Mouse (Mus musculus): ENCODE results near the gene Cnnm4.

The Cnnm4 gene

GRCm38 (mm10) chr1:36461829-36462228 lies 9.6 kb upstream of the Cnnm4 start:
- ChIA-PET POLR2A (interaction anchor here in 1 of 4 experiments (1.0 kb wide), 1 partner anchor 18 kb away, joined by 3 read pairs; no protein-coding TSS in a partner anchor), CTCF (no interaction called here)

- ChIA-PET CTCF (no interaction called here), POLR2A (no interaction called here)
These were observed 5.7 kb upstream of the Cnnm4 start for GRCm38 (mm10) chr1:36465641-36466160.

- CTCF ChIA-PET: interaction anchor here in 1 of 4 experiments (0.9 to 1.5 kb wide), 3 partner anchors 25 to 44 kb away, joined by 3 to 7 read pairs (median 4); no protein-coding TSS in a partner anchor
These were observed 4.0 kb upstream of the Cnnm4 start for GRCm38 (mm10) chr1:36467446-36467845.

DNA sequence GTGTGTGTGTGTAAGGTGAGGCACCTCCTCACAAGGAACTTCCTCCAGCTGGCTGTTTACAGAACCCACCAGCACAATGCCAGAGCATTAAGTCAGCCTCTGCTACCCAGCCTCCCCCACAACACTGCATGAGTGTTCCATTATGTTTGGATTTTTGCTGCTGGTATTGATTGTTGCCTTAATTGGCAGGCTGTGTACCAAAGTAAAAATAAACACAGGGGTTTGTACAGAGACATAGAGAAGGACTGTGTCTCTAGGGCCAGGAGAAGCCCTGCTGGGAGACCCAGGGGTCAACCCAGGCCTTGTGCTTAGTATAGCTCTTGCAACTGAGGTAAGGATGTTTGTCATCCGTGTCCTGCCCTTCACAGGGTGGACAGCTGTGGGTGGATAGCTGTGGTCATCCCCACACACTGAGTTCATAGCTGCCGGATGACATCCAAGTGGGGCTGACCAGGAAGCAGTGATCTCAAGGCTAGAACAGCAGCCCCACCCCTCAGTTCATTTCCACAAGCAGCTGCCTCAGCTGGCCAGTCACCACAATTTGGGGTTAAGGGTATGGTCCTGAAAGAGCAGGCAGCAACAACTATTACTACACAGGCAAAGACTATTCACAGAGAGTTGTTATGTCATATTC lies 1.5 kb upstream of the Cnnm4 start:
- CTCF ChIA-PET: interaction anchor here in 1 of 4 experiments (0.6 to 1.0 kb wide), 2 partner anchors 32 to 41 kb away, joined by 3 to 4 read pairs; no protein-coding TSS in a partner anchor
- POLR2A ChIA-PET: interaction anchor here in 1 of 4 experiments (0.6 kb wide), 1 partner anchor 588 kb away, joined by 3 read pairs; no protein-coding TSS in a partner anchor

More at GRCm38 (mm10) chr1:36467446-36467845, 4.0 kb upstream of the Cnnm4 start:
- POLR2A ChIA-PET: interaction anchor here in 3 of 4 experiments (0.6 to 1.6 kb wide), 7 partner anchors 9 to 1208 kb away, joined by 3 to 5 read pairs (median 4); partner anchors contain the start of genes Kansl3 (in 1 of the 3) and Lman2l (in 1 of the 3)

DNA sequence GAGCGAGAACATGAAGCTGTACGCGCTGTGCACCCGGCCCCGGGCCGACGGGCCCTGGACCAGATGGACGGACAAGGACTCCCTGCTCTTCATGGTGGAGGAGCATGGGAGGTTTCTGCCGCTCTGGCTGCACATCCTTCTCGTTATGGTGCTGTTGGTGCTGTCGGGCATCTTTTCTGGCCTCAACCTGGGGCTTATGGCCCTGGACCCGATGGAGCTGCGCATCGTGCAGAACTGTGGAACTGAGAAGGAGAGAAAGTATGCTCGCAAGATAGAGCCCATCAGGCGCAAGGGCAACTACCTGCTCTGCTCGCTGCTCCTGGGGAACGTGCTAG lies 653 bp downstream of the Cnnm4 start:
- ChIA-PET POLR2A (interaction anchor here (0.5 to 1.3 kb wide), 13 partner anchors 9 to 212 kb away, joined by 3 to 6 read pairs (median 3); partner anchors contain the start of genes Arid5a (in 2 of the 4) and Lman2l (in 1 of the 4)), CTCF (interaction anchor here in 3 of 4 experiments (0.5 to 1.4 kb wide), 11 partner anchors 20 to 212 kb away, joined by 3 to 10 read pairs (median 3); partner anchors contain the start of gene Ankrd39 (in 3 of the 3))

- ChIA-PET POLR2A (interaction anchor here in 2 of 4 experiments (1.2 to 2.2 kb wide), 5 partner anchors 11 to 167 kb away, joined by 3 to 6 read pairs (median 4); partner anchors contain the start of gene Arid5a (in 1 of the 2)), CTCF (interaction anchor here in 3 of 4 experiments (0.6 to 1.5 kb wide), 4 partner anchors 23 to 374 kb away, joined by 3 to 4 read pairs (median 4); no protein-coding TSS in a partner anchor)
These were observed 1.9 kb downstream of the Cnnm4 start for GRCm38 (mm10) chr1:36473211-36473780.

- POLR2A ChIA-PET: interaction anchor here in 3 of 4 experiments (0.6 to 2.2 kb wide), 4 partner anchors 10 to 225 kb away, joined by 3 to 5 read pairs (median 4); no protein-coding TSS in a partner anchor
These were observed 3.2 kb downstream of the Cnnm4 start for GRCm38 (mm10) chr1:36474646-36475045.

DNA sequence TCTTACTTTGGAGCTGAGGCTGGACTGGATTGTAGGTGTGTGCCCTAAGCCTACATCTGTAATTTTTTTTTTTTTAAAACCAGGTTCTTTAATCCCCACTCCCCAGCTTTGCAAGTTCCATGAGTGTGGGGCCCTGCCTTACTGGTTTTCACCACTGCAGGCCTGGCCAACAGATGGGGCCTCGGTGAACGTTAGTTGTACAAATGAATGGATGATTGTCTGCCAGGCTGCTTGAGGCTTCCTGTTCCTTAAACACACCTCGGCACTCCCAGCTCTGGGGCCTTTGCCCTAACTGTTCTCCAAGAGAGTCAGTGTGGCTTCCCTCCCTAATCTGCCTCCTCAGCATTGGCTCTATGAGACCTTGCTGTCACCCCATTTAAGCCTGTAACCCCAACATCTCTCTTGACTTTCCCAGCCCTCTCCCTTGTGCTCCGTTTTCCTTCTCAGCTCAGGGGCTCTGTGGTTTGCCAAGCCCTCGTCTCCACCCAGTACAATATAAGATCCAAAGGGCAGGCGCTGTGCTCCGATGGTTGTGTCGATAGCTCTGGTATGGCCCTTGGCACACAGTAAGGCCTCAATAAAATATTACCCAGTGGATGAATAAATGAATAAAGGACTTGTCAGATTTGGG lies 4.2 kb downstream of the Cnnm4 start:
- ChIA-PET CTCF (interaction anchor here in 3 of 4 experiments (0.7 to 2.3 kb wide), 4 partner anchors 10 to 26 kb away, joined by 3 to 8 read pairs (median 5); no protein-coding TSS in a partner anchor), POLR2A (interaction anchor here in 1 of 4 experiments (1.8 to 2.2 kb wide), 2 partner anchors 8 to 72 kb away, joined by 5 to 6 read pairs; partner anchors contain the start of gene Ankrd39)

More at GRCm38 (mm10) chr1:36474646-36475045, 3.2 kb downstream of the Cnnm4 start:
- CTCF ChIA-PET: interaction anchor here in 1 of 4 experiments (0.7 to 2.3 kb wide), 2 partner anchors 11 to 27 kb away, joined by 3 to 7 read pairs; no protein-coding TSS in a partner anchor

GRCm38 (mm10) chr1:36476426-36476825 lies 5.0 kb downstream of the Cnnm4 start:
- POLR2A ChIA-PET: interaction anchor here in 2 of 4 experiments (1.1 to 2.2 kb wide), 3 partner anchors 9 to 71 kb away, joined by 3 to 6 read pairs (median 5); partner anchors contain the start of gene Ankrd39 (in 1 of the 2)
- CTCF ChIA-PET: interaction anchor here in 2 of 4 experiments (1.0 to 1.9 kb wide), 2 partner anchors 25 kb away, joined by 4 to 8 read pairs; no protein-coding TSS in a partner anchor

DNA sequence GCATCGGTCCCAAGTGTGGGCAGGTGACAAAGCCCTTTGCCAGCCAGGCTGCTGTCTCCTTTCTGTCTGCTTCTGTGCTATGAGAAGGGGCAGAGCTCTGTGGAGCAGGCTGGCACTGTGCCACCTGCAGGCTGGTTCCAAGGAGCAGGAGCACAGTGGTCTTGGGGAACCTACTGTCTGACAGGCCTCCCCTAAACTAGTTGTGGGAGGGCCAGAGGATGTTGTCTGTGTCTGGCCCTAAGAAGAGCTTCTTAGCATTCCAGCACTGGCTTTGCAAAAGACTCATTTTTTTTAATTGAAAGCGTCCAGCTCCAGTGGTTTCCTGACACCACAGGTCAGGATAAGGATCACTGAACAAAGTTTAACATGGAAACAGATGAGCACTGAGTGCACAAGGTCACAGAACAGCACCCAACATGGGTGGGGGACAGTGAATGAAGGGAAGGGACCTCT lies 6.9 kb downstream of the Cnnm4 start:
- POLR2A ChIA-PET: no interaction called here
- CTCF ChIA-PET: no interaction called here

GRCm38 (mm10) chr1:36479903-36480899 lies 8.8 kb downstream of the Cnnm4 start:
- ChIA-PET CTCF (interaction anchor here in 2 of 4 experiments (0.5 to 0.7 kb wide), 2 partner anchors 47 to 670 kb away, joined by 8 read pairs; no protein-coding TSS in a partner anchor), POLR2A (interaction anchor here in 1 of 4 experiments (1.2 kb wide), 1 partner anchor 8 kb away, joined by 3 read pairs; the partner anchor contains the start of gene Cnnm4)

DNA sequence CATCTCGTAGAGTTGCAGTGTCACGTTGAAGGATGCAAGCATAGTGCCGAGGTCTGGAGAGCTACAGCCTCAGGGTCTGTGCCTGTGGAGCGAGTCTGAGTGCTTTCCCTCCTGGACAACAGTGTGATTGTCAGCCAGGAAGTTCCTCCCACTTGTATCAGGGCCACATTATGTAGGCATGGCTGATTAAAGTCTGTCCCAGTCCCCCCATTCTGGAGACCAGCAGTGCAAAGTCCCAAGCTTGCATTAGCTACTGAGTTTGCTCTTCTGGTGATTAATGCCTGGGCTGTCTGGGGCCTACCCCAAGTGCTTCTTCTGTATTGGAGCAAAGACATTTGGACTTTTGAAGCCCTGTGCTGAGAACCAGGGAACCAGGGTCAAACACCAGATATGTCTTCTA lies 12.4 kb downstream of the Cnnm4 start:
- POLR2A ChIA-PET: interaction anchor here in 3 of 4 experiments (0.6 to 1.6 kb wide), 3 partner anchors 13 to 215 kb away, joined by 3 to 4 read pairs (median 3); no protein-coding TSS in a partner anchor

GRCm38 (mm10) chr1:36485080-36485479 lies 13.7 kb downstream of the Cnnm4 start:
- CTCF ChIA-PET: interaction anchor here in 1 of 4 experiments (0.6 to 1.7 kb wide), 2 partner anchors 16 to 128 kb away, joined by 9 to 10 read pairs; no protein-coding TSS in a partner anchor
- POLR2A ChIA-PET: interaction anchor here in 3 of 4 experiments (0.6 to 1.6 kb wide), 4 partner anchors 11 to 239 kb away, joined by 3 to 5 read pairs (median 4); no protein-coding TSS in a partner anchor

More for the DNA sequence above, 12.4 kb downstream of the Cnnm4 start:
- CTCF ChIA-PET: interaction anchor here (0.5 to 2.2 kb wide), 4 partner anchors 17 to 49 kb away, joined by 3 to 7 read pairs (median 4); no protein-coding TSS in a partner anchor

GRCm38 (mm10) chr1:36487111-36487510 lies 15.7 kb downstream of the Cnnm4 start:
- ChIA-PET POLR2A (interaction anchor here in 1 of 4 experiments (0.6 kb wide), 1 partner anchor 115 kb away, joined by 3 read pairs; no protein-coding TSS in a partner anchor), CTCF (no interaction called here)

DNA sequence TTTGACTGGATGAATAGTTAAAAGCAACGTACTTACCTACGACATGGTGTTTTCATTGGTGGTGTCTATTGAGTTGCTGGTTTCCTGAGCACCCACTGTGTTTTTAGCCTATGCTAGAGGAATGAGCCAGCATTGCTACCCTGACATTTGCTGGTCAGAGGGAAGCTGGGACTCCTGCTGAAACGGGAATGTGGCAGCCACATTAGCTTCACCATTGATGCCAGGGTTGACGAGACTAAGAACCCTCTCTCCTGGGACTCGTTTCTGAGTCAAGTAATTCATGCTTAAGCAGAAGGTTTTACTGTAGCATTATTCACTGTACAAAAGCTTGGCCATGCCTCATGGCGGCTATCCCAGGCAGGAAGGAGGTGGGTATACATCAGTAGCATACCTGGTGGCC lies 18.2 kb downstream of the Cnnm4 start:
- POLR2A ChIA-PET: interaction anchor here in 1 of 4 experiments (0.6 to 0.9 kb wide), 2 partner anchors 120 to 436 kb away, joined by 3 read pairs; no protein-coding TSS in a partner anchor
- CTCF ChIA-PET: interaction anchor here in 2 of 4 experiments (0.6 to 1.0 kb wide), 3 partner anchors 12 to 846 kb away, joined by 3 to 5 read pairs (median 4); no protein-coding TSS in a partner anchor
